Mouse (Mus musculus) hindbrain, embryonic 12.5 days (tissue): ENCODE data around the gene Slc27a5. TPM values are rescaled to one million over a fixed set of nuclear protein-coding genes. Genes with fewer than 3 reads are reported as not detected.

Experiments
- ATAC-seq: fragments of 200-750 bp; cut with Nextera tagmentation; 2 replicates; pipeline ENCODE4 v1.8.0; 2017; ENCODE audit warnings: moderate TSS enrichment; ENCODE audit not compliant: low FRiP score
- H3K27ac ChIP-seq: fragments of 300-500 bp; sonication (generic); 2 replicates; pipeline ENCODE4 v1.5.1; 2016; ENCODE audit warnings: mild to moderate bottlenecking
- H3K27me3 ChIP-seq: fragments of 300-500 bp; sonication (generic); 2 replicates; pipeline ENCODE4 v1.6.1; 2016; ENCODE audit warnings: mild to moderate bottlenecking
- H3K36me3 ChIP-seq: fragments of 300-500 bp; sonication (generic); 2 replicates; pipeline ENCODE4 v1.6.1; 2016; ENCODE audit warnings: mild to moderate bottlenecking
- H3K4me1 ChIP-seq: fragments of 300-500 bp; sonication (generic); 2 replicates; pipeline ENCODE4 v1.6.1; 2016
- H3K4me2 ChIP-seq: fragments of 300-500 bp; sonication (generic); replicated peaks from 2 replicates; pipeline ENCODE4 v1.6.1; 2016; ENCODE audit warnings: mild to moderate bottlenecking
- H3K4me3 ChIP-seq: fragments of 300-500 bp; sonication (generic); 2 replicates; pipeline ENCODE4 v1.5.1; 2016; ENCODE audit warnings: mild to moderate bottlenecking
- H3K9ac ChIP-seq: fragments of 300-500 bp; sonication (generic); 2 replicates; pipeline ENCODE4 v1.6.1; 2016; ENCODE audit warnings: mild to moderate bottlenecking, moderate library complexity
- H3K9me3 ChIP-seq: fragments of 300-500 bp; sonication (generic); replicated peaks from 2 replicates; pipeline ENCODE4 v1.6.1; 2016; ENCODE audit warnings: mild to moderate bottlenecking
- WGBS: fragments of 180-500 bp; shearing (Covaris S2); methylation state at CpG from one replicate; pipeline ENCODE4 v1.1.7; 2016; 5-methylcytosine and 5-hydroxymethylcytosine counted together
- polyA plus RNA-seq: library from polyadenylated mRNA; unstranded; fragments of >200 nt; fragmentation: Nextera tagmentation; extraction: Ambion mirVana; gene quantifications from 2 replicates; pipeline ENCODE4 v1.2.1, GENCODE M21; 2016

The Slc27a5 gene
- polyA plus RNA-seq, 1 experiment from 2014 or later = 0.26 TPM

DNA sequence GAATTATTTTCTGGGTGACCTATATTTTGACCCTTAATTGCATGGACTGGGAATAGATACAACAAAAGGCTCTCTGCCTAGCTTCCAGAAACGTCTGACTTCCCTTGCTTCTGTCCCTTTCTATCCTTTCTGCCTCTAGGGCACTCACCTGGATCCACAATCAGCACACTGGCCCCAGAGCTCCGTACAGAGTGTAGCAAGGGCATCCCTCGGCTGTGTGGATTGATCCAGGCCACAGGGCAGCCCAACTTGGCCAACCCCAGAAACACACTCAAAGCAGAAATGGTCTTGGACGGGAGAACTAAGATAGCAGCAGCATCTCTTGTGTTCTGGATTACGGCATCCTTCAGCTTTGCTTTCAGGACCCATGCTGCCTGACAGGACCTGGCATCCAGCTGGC lies 762 bp downstream of the Slc27a5 start:
- ATAC-seq = no peak
- H3K4me1 ChIP-seq = no peaks in the 10 kb centered on the region
- no peak overlapping the region for H3K9ac ChIP-seq
- H3K27ac ChIP-seq = no peak overlapping the region
- 72% methylated on average over 5 of the region's 5 CpGs for WGBS
- no peaks in the 10 kb centered on the region for H3K36me3 ChIP-seq
- H3K9me3 ChIP-seq = no peaks in the 10 kb centered on the region
- H3K4me2 ChIP-seq = no peak overlapping the region
- no peak overlapping the region for H3K4me3 ChIP-seq
- no peaks in the 10 kb centered on the region for H3K27me3 ChIP-seq

GRCm38 (mm10) chr7:12995862-12996261 lies 2.1 kb downstream of the Slc27a5 start:
- H3K4me1 ChIP-seq = no peaks in the 10 kb centered on the region
- no peak overlapping the region for H3K27ac ChIP-seq
- no peak overlapping the region for H3K4me2 ChIP-seq
- no peaks in the 10 kb centered on the region for H3K27me3 ChIP-seq
- ATAC-seq = no peak
- no peaks in the 10 kb centered on the region for H3K36me3 ChIP-seq
- no peak overlapping the region for H3K9ac ChIP-seq
- no peak overlapping the region for H3K4me3 ChIP-seq
- H3K9me3 ChIP-seq = no peaks in the 10 kb centered on the region

DNA sequence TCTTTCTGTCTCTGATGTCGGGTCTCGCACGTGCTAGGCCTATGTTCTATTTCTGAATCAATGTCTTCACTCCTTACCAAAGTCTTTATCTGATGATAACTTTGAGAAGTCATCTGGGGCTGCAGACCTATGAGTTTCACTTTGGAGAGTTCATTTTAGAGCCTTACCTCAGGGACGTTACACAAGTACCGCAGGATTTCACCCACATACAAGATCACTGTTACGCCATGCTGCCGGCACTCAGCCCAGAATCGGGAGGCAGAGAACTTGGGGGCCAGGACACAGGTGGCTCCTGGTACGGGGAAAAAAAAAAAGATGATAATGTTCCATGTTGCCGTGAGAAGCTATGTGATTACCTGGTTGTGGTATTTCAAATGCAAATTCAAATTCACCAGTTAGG lies 4.8 kb downstream of the Slc27a5 start:
- H3K4me3 ChIP-seq = no peak overlapping the region
- WGBS = 90% methylated on average over 10 of the region's 10 CpGs
- no peaks in the 10 kb centered on the region for H3K4me1 ChIP-seq
- H3K9me3 ChIP-seq = no peaks in the 10 kb centered on the region
- no peak for ATAC-seq
- H3K27ac ChIP-seq = no peak overlapping the region
- no peak overlapping the region for H3K9ac ChIP-seq
- H3K4me2 ChIP-seq = no peak overlapping the region
- no peaks in the 10 kb centered on the region for H3K36me3 ChIP-seq
- no peaks in the 10 kb centered on the region for H3K27me3 ChIP-seq

DNA sequence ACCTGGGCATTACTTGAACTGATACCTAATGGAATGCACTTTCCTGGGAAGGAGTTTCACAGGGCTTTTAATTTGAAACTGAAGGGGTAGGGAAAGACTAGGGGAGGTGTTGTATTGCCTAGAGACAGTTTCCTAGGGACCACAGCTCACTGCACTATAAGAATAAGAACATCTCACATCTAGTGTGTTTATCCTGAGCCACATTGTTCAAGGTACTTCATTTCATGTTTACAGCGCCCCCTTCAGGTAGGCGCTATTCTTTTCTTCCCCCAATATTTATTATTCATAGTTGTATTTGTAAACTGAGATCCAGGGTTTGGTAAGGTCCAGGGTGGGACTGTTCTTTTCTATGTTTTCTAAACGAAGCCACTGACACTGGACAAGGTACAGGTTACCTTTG lies 5.8 kb downstream of the Slc27a5 start:
- 6% methylated on average over 3 of the region's 3 CpGs for whole genome bisulfite sequencing
- H3K9ac ChIP-seq = no peak overlapping the region
- H3K4me3 ChIP-seq = no peak overlapping the region
- no peak overlapping the region for H3K27ac ChIP-seq
- H3K36me3 ChIP-seq = no peaks in the 10 kb centered on the region
- ATAC-seq = no peak
- no peaks in the 10 kb centered on the region for H3K9me3 ChIP-seq
- no peaks in the 10 kb centered on the region for H3K27me3 ChIP-seq
- H3K4me1 ChIP-seq = no peaks in the 10 kb centered on the region
- no peak overlapping the region for H3K4me2 ChIP-seq

DNA sequence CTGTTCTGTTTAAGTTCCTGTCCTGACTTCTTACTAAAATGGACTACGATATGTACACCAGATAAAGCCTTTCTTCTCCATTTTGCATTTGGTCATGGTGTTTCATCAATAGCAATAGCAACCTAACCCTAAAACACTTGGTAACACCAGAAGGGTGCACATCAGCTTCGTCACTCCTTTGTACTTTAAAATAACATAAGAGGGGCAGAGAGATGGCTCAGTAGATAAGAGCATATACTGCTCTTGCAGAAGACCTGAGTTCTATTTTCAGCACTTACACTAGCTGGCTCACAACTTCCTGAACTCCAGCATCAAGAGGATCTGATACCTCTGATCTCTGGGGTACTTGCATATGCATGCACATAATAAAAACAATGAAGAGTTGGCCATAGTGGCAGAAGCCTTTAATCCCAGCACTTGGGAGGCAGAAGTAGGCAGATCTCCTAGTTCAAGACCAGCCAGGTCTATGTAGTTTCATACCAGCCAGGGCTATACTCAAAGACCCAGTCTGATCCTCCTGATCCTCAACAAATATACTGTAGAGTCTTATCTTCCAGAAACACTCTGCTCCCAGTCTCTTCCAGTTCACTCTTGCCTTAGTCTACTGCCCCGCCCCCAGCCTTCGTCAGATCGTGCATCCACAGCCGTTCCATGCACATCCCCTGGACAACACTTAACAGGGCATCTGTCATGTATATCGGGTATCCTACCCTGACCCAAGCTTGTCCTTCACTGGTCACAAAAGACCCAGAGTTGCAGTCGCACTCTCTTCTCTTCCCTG lies 10.4 kb downstream of the Slc27a5 start:
- Histone ChIP-seq H3K9ac (no peak overlapping the region), H3K27me3 (no peaks in the 10 kb centered on the region), H3K36me3 (peaks cover under 1% of the 10 kb centered on the region; the same call in 1 of the 2 replicates), H3K4me2 (no peak overlapping the region), H3K27ac (no peak overlapping the region), H3K9me3 (no peaks in the 10 kb centered on the region), H3K4me1 (no peaks in the 10 kb centered on the region), H3K4me3 (no peak overlapping the region)
- WGBS = 82% methylated on average over 8 of the region's 8 CpGs
- ATAC-seq = no peak

DNA sequence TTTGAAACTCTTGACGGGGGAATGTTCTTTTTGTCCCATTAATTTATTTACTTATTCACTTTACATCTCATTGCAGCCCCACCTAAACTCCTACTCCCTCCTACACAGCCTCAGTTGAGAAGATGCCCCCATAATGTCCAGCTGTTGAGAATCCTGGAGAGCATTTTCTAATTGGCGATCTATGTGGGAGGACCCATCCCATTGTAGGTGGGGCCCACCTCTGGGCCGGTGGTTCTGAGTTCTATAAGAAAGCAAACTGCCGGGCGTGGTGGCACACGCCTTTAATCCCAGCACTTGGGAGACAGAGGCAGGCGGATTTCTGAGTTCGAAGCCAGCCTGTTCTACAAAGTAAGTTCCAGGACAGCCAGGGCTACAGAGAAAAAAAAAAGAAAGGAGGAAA lies 11.1 kb downstream of the Slc27a5 start:
- 82% methylated on average over 8 of the region's 8 CpGs for WGBS
- H3K36me3 ChIP-seq = peaks cover 7% of the 10 kb centered on the region; the same call in 1 of the 2 replicates
- no peak overlapping the region for H3K4me2 ChIP-seq
- ATAC-seq = no peak
- H3K27ac ChIP-seq = no peak overlapping the region
- no peaks in the 10 kb centered on the region for H3K4me1 ChIP-seq
- no peak overlapping the region for H3K9ac ChIP-seq
- H3K27me3 ChIP-seq = no peaks in the 10 kb centered on the region
- H3K9me3 ChIP-seq = no peaks in the 10 kb centered on the region
- H3K4me3 ChIP-seq = no peak overlapping the region

DNA sequence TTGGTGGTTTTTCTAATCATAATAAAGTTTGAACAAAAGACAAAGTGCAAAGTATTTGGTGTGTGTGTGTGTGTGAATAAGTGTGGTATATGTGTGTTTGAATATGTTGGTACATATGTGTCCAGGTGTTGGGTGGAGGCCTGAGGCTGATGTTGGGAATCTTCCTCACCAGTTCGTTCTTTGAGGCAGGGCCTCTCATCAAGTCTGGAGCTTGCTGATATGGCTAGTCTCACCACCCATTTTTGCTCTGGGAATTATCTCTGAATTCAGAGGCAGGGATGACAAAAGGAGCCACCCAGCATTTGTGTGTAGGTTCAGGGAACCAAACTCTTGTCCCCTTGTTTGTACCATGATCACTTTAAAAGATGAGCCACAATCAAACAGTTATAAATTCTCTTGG lies 12.3 kb downstream of the Slc27a5 start:
- Histone ChIP-seq H3K27ac (no peak overlapping the region), H3K9ac (no peak overlapping the region), H3K27me3 (no peaks in the 10 kb centered on the region), H3K4me2 (no peak overlapping the region), H3K36me3 (peaks cover 10% of the 10 kb centered on the region; the same call in 1 of the 2 replicates), H3K4me3 (no peak overlapping the region), H3K9me3 (no peaks in the 10 kb centered on the region), H3K4me1 (no peaks in the 10 kb centered on the region)
- 94% methylated on average over 1 of the region's 1 CpGs for WGBS
- no peak for ATAC-seq

DNA sequence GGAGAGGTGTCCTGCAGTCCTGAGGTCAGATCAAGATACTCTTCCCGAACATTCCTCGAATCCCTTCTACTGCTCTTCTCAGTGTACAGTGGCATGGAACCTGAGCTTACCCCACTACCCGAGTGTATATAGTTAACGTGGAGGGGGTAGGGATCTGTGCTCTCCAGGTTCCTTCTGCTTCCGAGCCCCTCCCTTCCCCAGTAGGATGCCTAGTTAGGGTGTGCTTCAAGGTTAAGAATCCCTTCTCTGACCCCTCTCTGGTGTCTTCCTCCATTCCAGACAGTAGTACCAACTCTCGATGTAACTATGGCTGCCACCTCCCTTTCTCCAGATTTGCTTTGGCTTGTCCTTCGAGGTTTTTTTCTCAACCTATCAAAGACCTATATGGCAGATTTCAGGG lies 17.7 kb downstream of the Slc27a5 start:
- peaks cover 12% of the 10 kb centered on the region for H3K4me1 ChIP-seq
- no peak overlapping the region for H3K27ac ChIP-seq
- no peak overlapping the region for H3K4me3 ChIP-seq
- H3K4me2 ChIP-seq = no peak overlapping the region
- no peaks in the 10 kb centered on the region for H3K27me3 ChIP-seq
- no peaks in the 10 kb centered on the region for H3K9me3 ChIP-seq
- 85% methylated on average over 7 of the region's 7 CpGs for WGBS
- H3K36me3 ChIP-seq = peaks cover 10% of the 10 kb centered on the region; the same call in 1 of the 2 replicates
- no peak for ATAC-seq
- H3K9ac ChIP-seq = no peak overlapping the region

GRCm38 (mm10) chr7:12979776-12980175 lies 18.2 kb downstream of the Slc27a5 start:
- no peak overlapping the region for H3K27ac ChIP-seq
- ATAC-seq = no peak
- 77% methylated on average over 6 of the region's 6 CpGs for WGBS

GRCm38 (mm10) chr7:12978931-12979722 lies 18.9 kb downstream of the Slc27a5 start:
- Histone ChIP-seq H3K9ac (peak overlapping the region; percentile 69), H3K4me3 (peak overlapping the region; percentile 63; the same call in 1 of the 2 replicates), H3K9me3 (no peaks in the 10 kb centered on the region), H3K27me3 (no peaks in the 10 kb centered on the region), H3K4me1 (peaks cover 12% of the 10 kb centered on the region), H3K27ac (no peak overlapping the region), H3K36me3 (peaks cover 10% of the 10 kb centered on the region; the same call in 1 of the 2 replicates), H3K4me2 (peak overlapping the region; percentile 78)
- no peak for ATAC-seq
- 90% methylated on average over 18 of the region's 18 CpGs for WGBS

More at GRCm38 (mm10) chr7:12979776-12980175, 18.2 kb downstream of the Slc27a5 start:
- peaks cover 10% of the 10 kb centered on the region; the same call in 1 of the 2 replicates for H3K36me3 ChIP-seq
- no peak overlapping the region for H3K4me3 ChIP-seq
- no peak overlapping the region for H3K4me2 ChIP-seq
- no peak overlapping the region for H3K9ac ChIP-seq
- peaks cover 12% of the 10 kb centered on the region for H3K4me1 ChIP-seq
- H3K9me3 ChIP-seq = no peaks in the 10 kb centered on the region
- H3K27me3 ChIP-seq = no peaks in the 10 kb centered on the region

DNA sequence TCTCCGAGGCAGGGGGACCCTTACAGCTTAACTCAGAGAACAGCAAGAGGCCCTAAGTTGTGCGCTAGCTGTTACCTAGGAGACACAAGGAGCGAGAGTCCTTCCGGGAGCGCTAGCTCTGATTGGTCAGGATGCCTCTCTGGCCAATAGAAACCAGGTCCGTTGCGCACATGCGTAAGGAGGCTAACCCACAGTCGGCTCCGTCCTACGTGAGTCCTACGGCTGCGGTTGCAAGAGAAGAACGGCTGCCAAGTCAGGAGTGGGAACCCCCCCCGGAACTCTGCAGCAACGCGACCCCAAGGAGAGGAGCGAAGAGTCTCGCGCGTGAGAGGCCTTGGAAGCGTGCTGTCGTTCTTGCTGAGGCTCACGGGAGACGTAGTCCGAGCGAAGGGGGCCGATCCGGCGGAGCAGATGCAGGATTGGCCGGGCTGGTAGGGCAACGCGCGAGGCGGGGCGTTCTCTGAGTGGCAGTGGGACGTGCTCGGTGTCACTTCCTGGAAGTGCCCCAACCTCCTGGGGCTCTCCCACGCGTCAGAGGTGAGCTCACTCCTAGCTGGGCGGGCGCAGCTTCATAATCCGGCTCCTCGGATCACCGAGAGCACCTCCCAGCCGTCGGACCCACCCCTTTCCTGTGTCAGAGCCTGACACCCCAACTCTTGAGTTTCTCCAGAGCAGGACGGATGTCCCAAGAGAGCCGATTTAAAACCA lies 20.2 kb downstream of the Slc27a5 start, which contains the start of gene Zfp446:
Gene Zfp446 (plus strand): TSS at position 167 of the 708 bp plus-strand sequence.
- WGBS = under 1% methylated on average over 40 of the region's 49 CpGs
- Histone ChIP-seq H3K4me1 (peaks cover 12% of the 10 kb centered on the region), H3K27ac (peak within 1 kb of the TSS; percentile 92), H3K27me3 (no peaks in the 10 kb centered on the region), H3K9me3 (no peaks in the 10 kb centered on the region), H3K9ac (peak within 1 kb of the TSS; percentile 69), H3K4me2 (peak within 1 kb of the TSS; percentile 78), H3K36me3 (peaks cover 16% of the 10 kb centered on the region; the same call in 1 of the 2 replicates), H3K4me3 (peak within 1 kb of the TSS; percentile 63)
- peak; percentile 99 for ATAC-seq

- Histone ChIP-seq H3K9me3 (no peaks in the 10 kb centered on the region), H3K4me2 (no peak overlapping the region), H3K36me3 (peaks cover 48% of the 10 kb centered on the region), H3K9ac (no peak overlapping the region), H3K4me3 (no peak overlapping the region), H3K27me3 (no peaks in the 10 kb centered on the region), H3K27ac (no peak overlapping the region), H3K4me1 (peaks cover 13% of the 10 kb centered on the region)
- 93% methylated on average over 25 of the region's 25 CpGs for WGBS
- no peak for ATAC-seq
Measured at GRCm38 (mm10) chr7:12970906-12971305, 27.1 kb downstream of the Slc27a5 start.
